Mouse (Mus musculus): Measurements from ENCODE around the gene Tmem248. TPM values are rescaled to one million over a fixed set of nuclear protein-coding genes. Genes with fewer than 3 reads are reported as not detected.
"Not testable (repeated sequence)": the region's sequence is repeated elsewhere in the genome, so short reads cannot be mapped to it uniquely, and the experiment has no call there.

Gene Tmem248
- total RNA-seq, 4 experiments from 2014 or later = 40.7 to 43.8 (median 41.8) TPM

DNA sequence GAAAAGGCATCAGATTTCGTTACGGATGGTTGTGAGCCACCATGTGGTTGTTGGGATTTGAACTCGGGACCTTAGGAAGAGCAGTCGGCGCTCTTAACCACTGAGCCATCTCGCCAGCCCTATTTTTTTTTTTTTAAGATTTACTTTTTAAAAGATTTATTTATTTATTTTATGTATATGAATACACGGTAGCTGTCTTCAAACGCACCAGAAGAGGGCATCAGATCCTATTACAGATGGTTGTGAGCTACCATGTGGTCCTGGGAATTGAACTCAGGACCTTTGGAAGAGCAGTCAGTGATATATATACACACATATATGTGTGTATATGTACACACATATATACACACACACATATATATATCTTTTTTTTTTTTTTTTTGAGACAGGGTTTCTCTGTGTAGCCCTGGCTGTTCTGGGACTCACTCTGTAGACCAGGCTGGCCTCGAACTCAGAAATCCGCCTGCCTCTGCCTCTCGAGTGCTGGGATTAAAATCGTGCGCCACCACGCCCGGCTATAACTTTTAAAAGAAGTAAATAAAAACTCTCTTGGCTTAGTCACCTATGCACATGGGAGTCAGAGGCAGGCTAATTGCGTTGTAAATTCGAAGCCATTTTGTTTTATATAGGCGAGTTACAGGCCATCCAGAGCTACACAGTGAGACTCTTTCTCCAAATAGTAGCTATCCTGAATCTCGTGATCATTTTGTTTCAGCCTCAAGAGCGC, 39.1 kb downstream of the Tmem248 start:
- not testable (repeated sequence) for DNase-seq (ENCODE audit: low spot score in 2 of 2)

- DNase-seq (ENCODE audit: low spot score in 2 of 2) = peak; percentile 90 to 94
These were observed 39.9 kb downstream of the Tmem248 start for GRCm38 (mm10) chr5:130256678-130257271.

- DNase-seq (ENCODE audit: low spot score in 2 of 2) = no peak
These were observed 40.4 kb downstream of the Tmem248 start for GRCm38 (mm10) chr5:130257303-130257702.

GRCm38 (mm10) chr5:130263454-130263853, 46.6 kb downstream of the Tmem248 start:
- DNase-seq (ENCODE audit: low spot score in 2 of 2) = no peak

DNA sequence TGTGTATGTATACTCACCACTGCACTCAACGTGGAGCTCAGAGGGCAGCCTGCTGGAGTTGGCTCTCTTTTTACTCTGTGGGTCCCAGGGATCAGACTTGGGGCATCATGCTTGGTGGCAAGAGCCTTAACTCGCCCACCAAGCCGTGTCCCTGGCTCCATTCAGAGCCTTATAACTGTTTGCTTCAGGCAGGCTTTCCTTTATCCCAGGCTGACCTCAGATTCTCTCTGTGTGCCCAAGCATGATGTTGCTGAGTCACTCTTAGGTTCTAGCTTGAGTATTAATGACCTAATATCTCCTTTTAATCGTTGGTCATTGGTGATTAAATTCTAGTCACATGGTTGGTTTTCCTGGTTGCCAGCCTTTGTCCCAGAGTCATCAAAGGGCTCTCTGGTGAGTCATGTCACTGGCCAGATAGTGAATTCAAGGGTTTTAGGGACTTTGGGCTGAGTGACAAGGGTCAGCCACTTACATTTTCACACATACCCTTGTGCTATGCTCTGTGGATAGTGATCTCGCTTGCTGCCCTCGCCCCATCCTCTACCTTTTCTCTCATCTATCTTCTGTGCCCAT, 47.6 kb downstream of the Tmem248 start:
- no peak for DNase-seq (ENCODE audit: low spot score in 2 of 2)

DNA sequence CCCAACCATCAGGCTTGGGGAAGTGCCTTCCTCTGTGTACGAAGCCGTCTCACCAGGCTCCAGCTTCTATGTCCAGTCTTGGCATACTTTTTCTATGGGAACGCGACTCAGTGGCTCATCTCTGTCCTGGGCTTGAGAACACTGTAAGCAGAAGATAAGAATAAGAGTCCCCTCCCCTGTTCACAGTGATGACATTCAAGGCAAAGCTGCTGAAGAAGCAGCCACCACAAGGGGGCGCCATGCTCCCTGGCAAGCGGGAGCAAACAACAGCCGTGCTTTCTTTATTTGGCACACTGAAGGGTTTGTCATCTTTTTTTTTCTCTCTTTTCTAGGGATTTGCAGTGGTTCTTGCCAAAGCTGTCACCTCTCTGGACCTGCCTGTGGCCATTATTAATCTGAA, 49.8 kb downstream of the Tmem248 start:
- no peak for DNase-seq (ENCODE audit: low spot score in 2 of 2)

DNA sequence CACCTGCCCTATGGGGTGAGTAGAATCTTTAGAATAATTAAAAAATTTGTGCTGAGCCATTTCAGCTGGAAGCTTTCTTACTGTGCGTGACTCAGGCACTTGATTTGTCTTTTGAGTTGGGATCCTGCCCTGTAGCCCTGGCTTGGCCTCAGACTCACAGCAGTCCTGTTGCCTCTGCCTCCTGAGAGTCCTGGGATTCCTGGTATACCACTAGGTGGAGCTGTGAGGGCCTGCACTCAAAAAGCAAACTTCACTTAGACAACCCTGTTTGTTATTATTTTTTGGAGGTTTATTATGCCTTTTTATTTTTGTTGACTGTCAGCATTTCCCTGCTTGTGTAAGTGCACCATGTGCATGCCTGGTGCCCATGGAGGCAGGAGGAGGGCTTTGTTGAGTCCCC, 50.4 kb downstream of the Tmem248 start:
- DNase-seq (ENCODE audit: low spot score in 2 of 2) = no peak

DNA sequence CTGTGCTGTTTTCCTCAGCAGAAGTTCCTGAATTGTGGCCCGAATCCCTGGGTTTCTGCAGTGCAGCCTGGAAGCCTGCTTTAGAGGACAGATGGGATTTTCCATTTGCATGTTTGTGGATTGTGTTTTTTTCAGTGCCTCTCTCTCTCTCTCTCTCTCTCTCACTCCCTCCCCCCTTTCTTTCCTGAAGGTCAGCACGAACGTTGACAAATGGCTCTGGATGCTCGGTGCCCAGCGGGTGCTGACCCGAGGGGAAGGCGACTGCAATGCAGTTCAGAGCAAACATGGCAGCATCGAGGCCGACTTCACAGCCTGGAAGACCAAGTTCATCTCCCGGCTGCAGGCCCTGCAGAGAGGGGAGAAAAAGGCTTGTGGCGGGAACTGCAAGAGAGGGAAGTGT, 52.1 kb downstream of the Tmem248 start:
- no peak for DNase-seq (ENCODE audit: low spot score in 2 of 2)

GRCm38 (mm10) chr5:130272344-130272743, 55.5 kb downstream of the Tmem248 start:
- DNase-seq (ENCODE audit: low spot score in 2 of 2) = no peak

DNA sequence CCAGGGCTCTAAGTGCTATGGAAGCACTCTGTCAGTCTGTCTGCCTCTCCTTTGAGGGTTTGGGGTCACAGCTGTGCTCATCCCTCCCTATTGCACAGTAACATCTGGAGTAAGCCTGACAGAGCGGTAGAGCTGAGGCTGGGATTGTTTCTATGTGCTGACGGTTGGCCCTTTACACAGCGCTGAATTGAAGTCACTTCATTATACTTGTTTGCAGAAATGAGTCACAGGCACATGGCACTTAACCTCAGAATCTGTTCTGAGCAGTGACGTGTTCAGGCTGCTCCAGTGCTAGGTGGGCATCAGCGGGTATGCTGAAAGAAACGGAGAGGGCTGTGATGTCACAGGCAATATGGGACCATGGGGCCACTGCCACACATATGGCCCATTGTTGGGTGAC, 56.2 kb downstream of the Tmem248 start:
- no peak for DNase-seq (ENCODE audit: low spot score in 2 of 2)

- peak in 1 of 2 experiments; percentile 40 for DNase-seq (ENCODE audit: low spot score in 2 of 2)
These were observed 58.6 kb downstream of the Tmem248 start for GRCm38 (mm10) chr5:130275509-130275908.

GRCm38 (mm10) chr5:130278011-130278472, 61.2 kb downstream of the Tmem248 start:
- no peak for DNase-seq (ENCODE audit: low spot score in 2 of 2)

- no peak for DNase-seq (ENCODE audit: low spot score in 2 of 2)
These were observed 66.3 kb downstream of the Tmem248 start for GRCm38 (mm10) chr5:130283079-130283732.

- DNase-seq (ENCODE audit: low spot score in 2 of 2) = no peak
These were observed 71.2 kb downstream of the Tmem248 start for GRCm38 (mm10) chr5:130288106-130288505.

- DNase-seq (ENCODE audit: low spot score in 2 of 2) = no peak
These were observed 73.4 kb downstream of the Tmem248 start for GRCm38 (mm10) chr5:130290242-130290641.

DNA sequence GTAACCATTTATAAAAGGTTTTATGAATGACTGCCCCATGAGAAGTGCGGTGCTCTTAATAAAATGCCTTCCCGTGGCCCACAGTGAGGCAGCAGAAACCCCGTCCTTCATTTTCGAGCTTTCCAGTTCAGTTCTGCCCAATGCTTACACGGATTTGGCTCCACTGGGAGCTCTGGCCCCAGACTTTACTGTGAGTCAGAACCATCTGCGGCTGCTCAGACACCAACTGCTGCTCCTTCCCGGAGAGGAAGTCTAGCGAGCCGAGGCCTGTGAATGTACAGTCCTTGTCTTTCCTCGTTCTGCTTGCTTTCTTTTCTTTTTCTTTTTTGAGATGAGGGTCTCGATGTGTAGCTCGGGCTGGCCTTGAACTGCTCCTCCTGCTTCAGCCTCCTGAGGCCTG, 73.9 kb downstream of the Tmem248 start:
- DNase-seq (ENCODE audit: low spot score in 2 of 2) = peak; percentile 63 to 76

- DNase-seq (ENCODE audit: low spot score in 2 of 2) = peak in 1 of 2 experiments; percentile 42
These were observed 76.1 kb downstream of the Tmem248 start for GRCm38 (mm10) chr5:130292976-130293375.

Other genes starting within 250 kb of the Tmem248 start
- 10 to 100 TPM; 11.2 to 60.7 (median 28.9) TPM for gene Gusb, start 214.0 kb upstream of the Tmem248 start, total RNA-seq (2022)
- 10 to 100 TPM; 18.9 to 38.2 (median 26.3) TPM for gene Asl, start 187.8 kb upstream of the Tmem248 start, total RNA-seq (2022)
- gene Crcp, start 187.8 kb upstream of the Tmem248 start, total RNA-seq (2022) = 10 to 100 TPM; 31.8 to 38.2 (median 35.6) TPM
- 10 to 100 TPM; 41.3 to 54.4 (median 48.8) TPM for gene Tpst1, start 143.8 kb upstream of the Tmem248 start, total RNA-seq (2022)
- gene Kctd7, start 72.2 kb upstream of the Tmem248 start, total RNA-seq (2022) = 10 to 100 TPM; 11.4 to 18.4 (median 12.8) TPM
- 10 to 100 TPM; 48.9 to 51.9 (median 49.3) TPM for gene Rabgef1, start 45.3 kb upstream of the Tmem248 start, total RNA-seq (2022)
- gene Sbds, start 38.4 kb downstream of the Tmem248 start, total RNA-seq (2022) = 10 to 100 TPM; 74.0 to 79.4 (median 77.6) TPM
- gene Tyw1, start 38.5 kb downstream of the Tmem248 start, total RNA-seq (2022) = 10 to 100 TPM; 15.4 to 19.8 (median 16.6) TPM
- gene Caln1, start 152.4 kb downstream of the Tmem248 start, total RNA-seq (2022) = 100 to 1,000 TPM; 127 to 148 (median 137) TPM
- 1 to 10 TPM; 1.3 to 4.0 (median 1.9) TPM for gene A330070K13Rik, start 167.6 kb downstream of the Tmem248 start, total RNA-seq (2022)